Mouse (Mus musculus) bone marrow macrophage, adult 2 months (primary cell): ENCODE results near the gene Thrap3. TPM values are rescaled to one million over a fixed set of nuclear protein-coding genes. Genes with fewer than 3 reads are reported as not detected.

Source experiments
- H3K27ac ChIP-seq: 2 replicates; pipeline ENCODE4 v1.5.1; 2012; ENCODE audit warnings: low read depth, low read length; ENCODE audit not compliant: insufficient read depth
- H3K4me1 ChIP-seq: 2 replicates; pipeline ENCODE4 v1.6.1; 2012; ENCODE audit warnings: low read length; ENCODE audit not compliant: control insufficient read depth, insufficient read depth
- H3K4me3 ChIP-seq: 2 replicates; pipeline ENCODE4 v1.5.1; 2012; ENCODE audit warnings: mild to moderate bottlenecking, low read length, moderate library complexity; ENCODE audit not compliant: insufficient read depth
- CTCF ChIP-seq: IDR thresholded peaks from 2 replicates; pipeline ENCODE4 v1.5.1; 2012; ENCODE audit warnings: low read depth, mild to moderate bottlenecking, low read length, moderate library complexity
- POLR2A ChIP-seq: IDR thresholded peaks from 2 replicates; pipeline ENCODE4 v1.6.1; 2012; ENCODE audit warnings: mild to moderate bottlenecking, low read depth, low read length, borderline replicate concordance
- polyA plus RNA-seq: library from polyadenylated mRNA; stranded (reverse); fragments of >200 nt; gene quantifications from 2 replicates; pipeline ENCODE4 v1.2.4, GENCODE M21; 2012; ENCODE audit not compliant: missing spikeins, insufficient read depth, insufficient read length

Gene Thrap3
- polyA plus RNA-seq = 230 and 236 TPM in 2 replicates

GRCm38 (mm10) chr4:126202303-126203181 lies at the start of gene Thrap3:
Gene Thrap3, minus strand, starts transcription at chr4:126202760.
- Histone ChIP-seq H3K4me3 (peak within 1 kb of the TSS; percentile 90), H3K4me1 (peaks cover 34% of the 10 kb centered on the region), H3K27ac (peak within 1 kb of the TSS; percentile 98)
- TF ChIP-seq POLR2A (no peak; the same call in 1 of the 2 replicates), CTCF (no peak)

- TF ChIP-seq CTCF (no peak), POLR2A (no peak)
- Histone ChIP-seq H3K27ac (peak overlapping the region; percentile 68), H3K4me1 (peaks cover 39% of the 10 kb centered on the region), H3K4me3 (peak overlapping the region; percentile 48)
Measured at GRCm38 (mm10) chr4:126251655-126252254, 49.2 kb upstream of the Thrap3 start.

DNA sequence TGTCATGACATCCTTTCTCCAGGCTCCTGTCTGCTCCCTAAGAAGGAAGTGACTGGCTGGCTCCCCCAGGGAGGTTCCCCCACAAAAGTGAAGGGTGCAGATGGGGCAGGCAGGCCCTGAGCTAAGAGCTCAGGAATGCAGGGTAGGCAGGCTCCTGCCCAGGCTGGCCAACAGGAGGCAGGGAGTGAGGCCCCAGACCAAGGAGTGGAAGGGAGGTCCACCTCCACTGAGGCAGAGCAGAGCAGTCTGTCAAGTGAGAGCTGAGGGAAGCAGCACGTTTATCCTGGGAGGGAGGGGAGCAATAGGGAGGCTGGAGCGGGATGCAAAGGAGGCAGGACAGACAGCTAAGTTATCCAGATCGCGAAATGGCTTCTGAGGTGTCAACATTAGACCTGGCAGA lies 48.1 kb upstream of the Thrap3 start:
- H3K27ac ChIP-seq = peak overlapping the region; percentile 12; the same call in 1 of the 2 replicates
- H3K4me3 ChIP-seq = no peak overlapping the region
- no peak for TF ChIP-seq CTCF
- no peak for TF ChIP-seq POLR2A
- H3K4me1 ChIP-seq = peaks cover 39% of the 10 kb centered on the region

DNA sequence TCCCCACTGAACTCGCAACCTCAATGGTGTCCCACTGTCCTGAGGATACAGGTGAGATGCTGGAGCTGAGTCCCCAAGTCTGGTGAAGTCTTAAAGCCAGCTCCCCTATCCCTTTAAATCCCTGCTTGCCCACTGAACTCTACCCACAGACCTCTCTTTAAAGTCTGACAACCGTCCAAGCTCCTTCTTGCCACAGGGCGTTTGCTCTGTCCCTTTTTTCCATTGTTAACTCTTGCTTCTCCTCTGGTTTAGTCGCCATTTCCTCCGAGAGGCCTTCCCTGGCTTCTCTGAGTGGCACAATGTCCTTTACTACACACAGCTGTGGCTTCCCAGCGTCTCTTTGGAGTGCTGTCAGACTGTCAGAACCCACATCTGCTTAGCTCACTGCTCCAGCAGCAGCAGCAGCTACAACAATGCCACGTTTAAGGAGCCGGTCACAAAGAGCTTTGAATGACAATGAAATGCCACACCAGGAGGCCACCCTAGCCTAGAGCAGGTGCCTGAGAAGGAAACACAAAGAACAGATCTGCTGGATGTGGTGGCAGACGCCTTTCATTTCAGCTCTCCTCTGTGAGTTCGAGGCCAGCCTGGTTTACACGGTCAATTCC lies 45.8 kb upstream of the Thrap3 start:
- no peak overlapping the region for H3K27ac ChIP-seq
- no peak for TF ChIP-seq CTCF
- TF ChIP-seq POLR2A = no peak
- H3K4me3 ChIP-seq = no peak overlapping the region
- H3K4me1 ChIP-seq = peaks cover 27% of the 10 kb centered on the region

DNA sequence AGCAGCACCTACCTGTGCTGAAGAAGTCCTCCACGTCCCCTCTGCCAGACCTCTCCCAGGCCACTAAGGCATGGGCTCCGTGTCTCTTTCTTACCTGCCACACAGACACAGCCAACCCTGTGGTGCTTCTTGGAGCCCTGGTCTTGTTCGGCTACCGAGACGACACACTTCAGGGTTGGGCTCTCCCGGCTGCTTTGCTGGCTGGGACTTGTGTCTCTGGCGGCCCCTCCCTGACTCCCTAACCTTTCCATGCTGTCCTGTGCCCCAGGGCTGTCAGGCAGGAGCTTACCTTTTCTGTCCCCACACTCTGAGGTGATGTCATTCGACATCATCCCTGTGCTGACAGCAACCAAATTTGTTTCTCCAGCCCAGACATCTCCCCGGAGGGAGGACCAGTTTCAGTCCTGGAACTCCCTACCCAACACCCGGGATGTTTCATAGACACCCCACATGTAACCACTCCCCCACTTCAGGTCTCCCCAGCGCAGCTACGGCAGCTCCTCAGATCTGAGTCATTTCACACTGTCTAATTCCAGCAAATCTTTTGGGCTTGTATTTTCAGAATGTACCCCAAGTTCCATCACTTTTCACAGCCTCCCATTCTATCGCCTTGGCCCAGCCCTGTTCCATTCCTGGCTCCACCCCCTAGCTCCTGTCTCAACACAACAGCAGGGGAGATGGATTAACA lies 43.8 kb upstream of the Thrap3 start:
- no peak for TF ChIP-seq CTCF
- TF ChIP-seq POLR2A = no peak
- Histone ChIP-seq H3K4me1 (peaks cover 10% of the 10 kb centered on the region), H3K4me3 (no peak overlapping the region), H3K27ac (no peak overlapping the region)

DNA sequence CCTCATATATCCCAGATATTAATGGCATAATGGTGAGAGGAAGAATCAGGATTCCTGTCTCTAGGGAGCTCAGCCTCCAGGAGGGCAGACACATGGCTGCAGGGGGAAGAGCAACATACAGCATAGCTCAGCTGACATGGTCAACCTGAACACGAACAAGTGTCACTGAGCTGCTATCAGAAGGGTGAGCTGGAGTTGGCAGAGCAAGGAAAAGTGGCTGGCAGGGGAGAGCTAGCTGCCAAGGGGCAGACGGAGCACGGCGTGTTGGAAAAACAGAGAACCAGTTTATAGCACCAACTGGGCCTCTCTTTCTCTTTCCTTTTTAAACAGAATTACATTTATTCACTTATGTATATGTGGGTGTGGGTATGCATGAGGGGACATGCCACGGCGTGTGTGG lies 40.0 kb upstream of the Thrap3 start:
- no peaks in the 10 kb centered on the region for H3K4me1 ChIP-seq
- H3K27ac ChIP-seq = no peak overlapping the region
- TF ChIP-seq POLR2A (no peak), CTCF (no peak)
- H3K4me3 ChIP-seq = no peak overlapping the region

GRCm38 (mm10) chr4:126241956-126242355 lies 39.4 kb upstream of the Thrap3 start:
- Histone ChIP-seq H3K4me1 (no peaks in the 10 kb centered on the region), H3K27ac (no peak overlapping the region), H3K4me3 (no peak overlapping the region)
- no peak for TF ChIP-seq CTCF
- no peak for TF ChIP-seq POLR2A

- Histone ChIP-seq H3K4me1 (no peaks in the 10 kb centered on the region), H3K27ac (no peak overlapping the region), H3K4me3 (no peak overlapping the region)
- TF ChIP-seq POLR2A (no peak), CTCF (no peak)
Measured at GRCm38 (mm10) chr4:126239862-126240475, 37.4 kb upstream of the Thrap3 start.

DNA sequence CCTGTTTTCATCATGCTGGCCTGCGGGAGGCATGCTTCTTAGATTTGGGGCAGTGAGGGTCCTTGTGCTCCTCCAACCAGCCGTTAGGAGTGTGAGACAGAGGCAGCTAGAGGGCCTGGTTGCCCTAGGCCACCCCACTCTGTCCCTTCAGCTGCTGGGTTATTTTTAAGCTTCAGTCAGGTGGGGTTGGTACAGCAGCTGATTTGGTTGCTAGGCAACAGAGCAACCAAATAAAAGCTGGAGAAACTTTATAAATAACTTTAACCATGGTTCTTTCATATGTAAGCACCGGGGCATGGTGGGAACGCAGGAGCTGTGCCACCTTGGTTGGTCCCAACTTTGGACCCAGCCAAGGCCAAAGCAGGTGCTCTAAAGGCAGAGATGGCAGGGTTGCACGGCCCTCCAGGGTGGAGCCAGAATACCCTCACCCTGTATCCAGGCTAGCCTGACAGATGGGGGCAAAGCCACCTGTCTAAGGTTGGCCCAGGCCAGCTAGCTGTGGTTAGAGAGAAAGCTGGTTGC lies 35.2 kb upstream of the Thrap3 start:
- Histone ChIP-seq H3K4me1 (no peaks in the 10 kb centered on the region), H3K4me3 (no peak overlapping the region), H3K27ac (no peak overlapping the region)
- TF ChIP-seq POLR2A (no peak), CTCF (no peak)
